Mouse (Mus musculus) C3H10T1/2 (cell line): ENCODE measurements around the gene Slco4a1. TPM values are rescaled to one million over a fixed set of nuclear protein-coding genes. Genes with fewer than 3 reads are reported as not detected.

ENCODE experiments used
- polyA plus RNA-seq, 2 experiments: library from polyadenylated mRNA; unstranded; fragments of >200 nt; fragmentation: generic; extraction: Trizol; gene quantifications; one replicate each; pipeline ENCODE4 v1.2.1; 2012; ENCODE audit warnings: missing spikeins in 2 of 2

The Slco4a1 gene
- 1 to 10 TPM in 1 of 2 experiments, not detected in 1; 2.5 TPM for polyA plus RNA-seq

GRCm38 (mm10) chr2:180455723-180456698 lies at the start of gene Slco4a1:
Gene Slco4a1 (plus strand): TSS chr2:180456245.

GRCm38 (mm10) chr2:180499741-180500140 lies 43.7 kb downstream of the Slco4a1 start, which contains the start of gene Ntsr1:
Gene Ntsr1 (plus strand): TSS chr2:180499976.

Other genes with a start within 250 kb of the Slco4a1 start
- 1 to 10 TPM; 5.8 to 9.6 TPM for gene Lama5, start 230.4 kb upstream of the Slco4a1 start, polyA plus RNA-seq
- gene Rps21, start 198.9 kb upstream of the Slco4a1 start, polyA plus RNA-seq = 1,000 to 10,000 TPM; 5,174 to 7,203 TPM
- gene Cables2, start 182.7 kb upstream of the Slco4a1 start, polyA plus RNA-seq = 1 to 10 TPM; 5.3 to 9.5 TPM
- not detected for gene Rbbp8nl, start 166.4 kb upstream of the Slco4a1 start, polyA plus RNA-seq
- not detected for gene Gata5, start 121.5 kb upstream of the Slco4a1 start, polyA plus RNA-seq
- not detected for gene Ntsr1, start 43.7 kb downstream of the Slco4a1 start, polyA plus RNA-seq
- gene Mrgbp, start 125.1 kb downstream of the Slco4a1 start, polyA plus RNA-seq = 10 to 100 TPM in 1 of 2 experiments, 1 to 10 TPM in 1; 4.5 to 13.7 TPM
- gene Ogfr, start 133.0 kb downstream of the Slco4a1 start, polyA plus RNA-seq = 10 to 100 TPM; 41.1 to 83.0 TPM
- 1 to 10 TPM in 1 of 2 experiments, under 1 TPM in 1; 0.16 to 1.4 TPM for gene Col9a3, start 141.5 kb downstream of the Slco4a1 start, polyA plus RNA-seq
- gene Tcfl5, start 186.5 kb downstream of the Slco4a1 start, polyA plus RNA-seq = not detected